Mouse (Mus musculus) MEL (cell line): Measurements from ENCODE around the gene BC017158. TPM values are rescaled to one million over a fixed set of nuclear protein-coding genes. Genes with fewer than 3 reads are reported as not detected.

Experiments used
- DNase-seq: peaks from one replicate; pipeline ENCODE4 v3.0.0; 2011; ENCODE audit warnings: low read depth, low spot score
- H3K27ac ChIP-seq: 2 replicates; pipeline ENCODE4 v1.5.1; 2012; ENCODE audit warnings: low read depth, mild to moderate bottlenecking, control low read depth, low read length, moderate library complexity; ENCODE audit not compliant: control insufficient read depth
- H3K27me3 ChIP-seq, 2 experiments: fragments of 150-350 bp in 1 of 2; sonication (generic) in 1 of 2; 2 replicates each; pipeline ENCODE4 v1.6.1; 2012; ENCODE audit warnings: low read length in 2 of 2, mild to moderate bottlenecking in 2 of 2, improper control_type of control experiment in 1 of 2, moderate library complexity in 1 of 2; ENCODE audit not compliant: insufficient read depth in 2 of 2, control insufficient read depth in 1 of 2
- H3K36me3 ChIP-seq, 2 experiments: 2 replicates each; pipeline ENCODE4 v1.6.1; 2012 to 2014; ENCODE audit warnings: low read length in 2 of 2, improper control_type of control experiment in 1 of 2, inconsistent platforms in 1 of 2, mild to moderate bottlenecking in 1 of 2; ENCODE audit not compliant: insufficient read depth in 2 of 2, control insufficient read depth in 1 of 2
- H3K4me1 ChIP-seq, 2 experiments: fragments of 150-350 bp in 1 of 2; sonication (generic) in 1 of 2; 2 replicates each; pipeline ENCODE4 v1.6.1; 2012; ENCODE audit warnings: low read length in 2 of 2, improper control_type of control experiment in 1 of 2, mild to moderate bottlenecking in 1 of 2; ENCODE audit not compliant: insufficient read depth in 2 of 2, control insufficient read depth in 1 of 2
- H3K4me3 ChIP-seq, 2 experiments: fragments of 150-350 bp in 1 of 2; sonication (generic) in 1 of 2; 2 replicates each; pipeline ENCODE4 v1.5.1; 2012; ENCODE audit warnings: low read depth in 2 of 2, low read length in 2 of 2, mild to moderate bottlenecking in 2 of 2, moderate library complexity in 2 of 2, control low read depth in 1 of 2, improper control_type of control experiment in 1 of 2; ENCODE audit not compliant: control insufficient read depth in 1 of 2, insufficient read depth in 1 of 2
- H3K79me2 ChIP-seq: 2 replicates; pipeline ENCODE4 v1.6.1; 2012; ENCODE audit warnings: mild to moderate bottlenecking, low read length, moderate library complexity; ENCODE audit not compliant: control insufficient read depth, poor library complexity, insufficient read depth
- H3K9ac ChIP-seq: 2 replicates; pipeline ENCODE4 v1.6.1; 2012; ENCODE audit warnings: low read depth, mild to moderate bottlenecking, control low read depth, low read length, moderate library complexity; ENCODE audit not compliant: control insufficient read depth, poor library complexity, severe bottlenecking
- H3K9me3 ChIP-seq: fragments of 150-350 bp; sonication (generic); replicated peaks from 2 replicates; pipeline ENCODE4 v1.6.1; 2012; ENCODE audit warnings: mild to moderate bottlenecking, low read length, improper control_type of control experiment, moderate library complexity; ENCODE audit not compliant: insufficient read depth
- BHLHE40 ChIP-seq: IDR thresholded peaks from 2 replicates; pipeline ENCODE4 v1.6.1; 2012; ENCODE audit warnings: low read depth, mild to moderate bottlenecking, inconsistent platforms, low read length, improper control_type of control experiment, borderline replicate concordance
- CTCF ChIP-seq, 3 experiments: IDR thresholded peaks in 2 of 3; conservative IDR thresholded peaks in 1 of 3; 2 replicates each; pipeline ENCODE4 v1.5.1; 2011 to 2012; ENCODE audit warnings: low read length in 3 of 3, low read depth in 2 of 3, mild to moderate bottlenecking in 2 of 3, improper control_type of control experiment in 1 of 3, inconsistent platforms in 1 of 3, mixed read lengths in 1 of 3, moderate library complexity in 1 of 3; ENCODE audit not compliant: control insufficient read depth in 1 of 3, insufficient read depth in 1 of 3, poor library complexity in 1 of 3, severe bottlenecking in 1 of 3
- E2F4 ChIP-seq: IDR thresholded peaks from 2 replicates; pipeline ENCODE4 v1.6.1; 2011; ENCODE audit warnings: low read depth, low read length, improper control_type of control experiment, borderline replicate concordance
- EP300 ChIP-seq, 2 experiments: IDR thresholded peaks; 2 replicates each; pipeline ENCODE4 v1.6.1; 2011; ENCODE audit warnings: improper control_type of control experiment in 2 of 2, low read length in 2 of 2, low read depth in 1 of 2, mild to moderate bottlenecking in 1 of 2
- GABPA ChIP-seq: IDR thresholded peaks from 2 replicates; pipeline ENCODE4 v1.6.1; 2012; ENCODE audit warnings: low read depth, mild to moderate bottlenecking, inconsistent platforms, low read length, improper control_type of control experiment, moderate library complexity
- HCFC1 ChIP-seq: IDR thresholded peaks from 2 replicates; pipeline ENCODE4 v1.6.1; 2012; ENCODE audit warnings: low read depth, mild to moderate bottlenecking, inconsistent platforms, low read length, improper control_type of control experiment, moderate library complexity
- JUND ChIP-seq: IDR thresholded peaks from 2 replicates; pipeline ENCODE4 v1.6.1; 2011; ENCODE audit warnings: low read depth, mild to moderate bottlenecking, improper control_type of control experiment, low read length
- MAFK ChIP-seq: IDR thresholded peaks from 2 replicates; pipeline ENCODE4 v1.6.1; 2011; ENCODE audit warnings: low read depth, mild to moderate bottlenecking, low read length, improper control_type of control experiment, borderline replicate concordance
- MEF2A ChIP-seq: IDR thresholded peaks from 2 replicates; pipeline ENCODE4 v1.6.1; 2014; ENCODE audit warnings: low read depth, mild to moderate bottlenecking, inconsistent platforms, low read length, improper control_type of control experiment; ENCODE audit not compliant: poor library complexity, insufficient replicate concordance, severe bottlenecking; ENCODE audit errors: extremely low read depth
- MYC ChIP-seq: IDR thresholded peaks from 2 replicates; pipeline ENCODE4 v1.6.1; 2011; ENCODE audit warnings: low read depth, mild to moderate bottlenecking, low read length, improper control_type of control experiment, moderate library complexity
- NELFE ChIP-seq: IDR thresholded peaks from 2 replicates; pipeline ENCODE4 v1.6.1; 2011; ENCODE audit warnings: low read depth, low read length, improper control_type of control experiment
- POLR2AphosphoS5 ChIP-seq: IDR thresholded peaks from 2 replicates; pipeline ENCODE4 v1.6.1; 2012; ENCODE audit warnings: low read depth, borderline replicate concordance, mild to moderate bottlenecking, inconsistent platforms, low read length, moderate library complexity, mixed read lengths
- RCOR1 ChIP-seq: IDR thresholded peaks from 2 replicates; pipeline ENCODE4 v1.6.1; 2012; ENCODE audit warnings: low read depth, mild to moderate bottlenecking, inconsistent platforms, low read length, improper control_type of control experiment
- SIN3A ChIP-seq: IDR thresholded peaks from 2 replicates; pipeline ENCODE4 v1.6.1; 2012; ENCODE audit warnings: low read length, improper control_type of control experiment, inconsistent platforms
- TBP ChIP-seq: IDR thresholded peaks from 2 replicates; pipeline ENCODE4 v1.8.0; 2011; ENCODE audit warnings: low read depth, low read length, improper control_type of control experiment
- USF2 ChIP-seq, 2 experiments: IDR thresholded peaks; 2 replicates each; pipeline ENCODE4 v1.6.1; 2011 to 2012; ENCODE audit warnings: improper control_type of control experiment in 2 of 2, low read length in 2 of 2, borderline replicate concordance in 1 of 2, inconsistent platforms in 1 of 2, low read depth in 1 of 2, mild to moderate bottlenecking in 1 of 2; ENCODE audit not compliant: insufficient read depth in 1 of 2
- ZMIZ1 ChIP-seq: IDR thresholded peaks from 2 replicates; pipeline ENCODE4 v1.6.1; 2012; ENCODE audit warnings: low read depth, mild to moderate bottlenecking, inconsistent platforms, low read length, improper control_type of control experiment, moderate library complexity
- polyA plus RNA-seq, 2 experiments: library from polyadenylated mRNA; stranded (reverse) in 1 of 2; unstranded in 1 of 2; fragments of >175 nt in 1 of 2; fragments of >200 nt in 1 of 2; gene quantifications; 2 replicates each; pipeline versions ENCODE4 v1.2.1 to v1.2.4; 2012; ENCODE audit warnings: low replicate concordance in 2 of 2, low read depth in 1 of 2; ENCODE audit not compliant: insufficient read length in 2 of 2, insufficient read depth in 1 of 2, missing spikeins in 1 of 2
- total RNA-seq: library from RNA; depleted of rRNA; stranded (reverse); fragments of 300-350 nt; gene quantifications from 2 replicates; pipeline ENCODE4 v1.2.3, GENCODE M21; 2012

BC017158 gene
- total and polyA plus RNA-seq, 3 experiments: 19.8 to 41.6 TPM; not detected in 1

DNA sequence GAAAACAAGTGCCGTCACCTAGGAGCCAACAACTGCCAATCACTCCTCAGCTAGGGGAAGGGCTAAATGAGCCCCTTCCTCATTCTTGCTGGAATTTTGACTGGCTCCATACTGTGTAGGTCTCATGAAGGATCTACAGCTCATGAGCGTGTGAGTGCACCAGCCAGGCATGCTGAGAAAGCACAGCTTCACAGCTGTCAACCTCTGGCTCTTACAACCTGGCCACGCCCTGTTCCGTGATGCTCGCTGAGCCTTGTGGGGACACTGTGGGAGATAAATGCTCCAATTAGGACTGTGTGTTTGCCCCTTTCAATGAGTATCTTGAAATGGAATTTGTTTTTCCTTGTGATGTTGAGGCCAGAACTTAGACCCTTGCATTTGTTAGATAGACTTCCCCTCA lies 48.0 kb downstream of the BC017158 start:
- H3K27ac ChIP-seq: no peak overlapping the region
- no peak for DNase-seq
- no peaks in the 10 kb centered on the region for H3K9me3 ChIP-seq
- H3K4me3 ChIP-seq: no peak overlapping the region
- no peak for TF ChIP-seq E2F4
- no peak for TF ChIP-seq ZMIZ1
- no peak for TF ChIP-seq HCFC1
- no peak for TF ChIP-seq MYC
- TF ChIP-seq JUND: no peak
- no peak for TF ChIP-seq MAFK
- no peak for TF ChIP-seq NELFE
- TF ChIP-seq MEF2A: no peak
- TF ChIP-seq USF2 (IDR thresholded peaks at IDR 0.05; ENCODE audit: borderline replicate concordance in 1 of 2, insufficient read depth in 1 of 2, low read depth in 1 of 2, low read length in 2 of 2): no peak
- no peak for TF ChIP-seq EP300 (IDR thresholded peaks at IDR 0.05; ENCODE audit: low read depth in 1 of 2, low read length in 2 of 2)
- no peak for TF ChIP-seq GABPA
- no peak for TF ChIP-seq CTCF (IDR thresholded peaks at IDR 0.05 in 2 of 3, conservative IDR thresholded peaks at IDR 0.05 in 1 of 3; ENCODE audit: control insufficient read depth in 1 of 3, insufficient read depth in 1 of 3, low read depth in 2 of 3, low read length in 3 of 3, poor library complexity in 1 of 3, severe bottlenecking in 1 of 3)
- no peak for TF ChIP-seq SIN3A
- no peak for TF ChIP-seq TBP
- TF ChIP-seq BHLHE40: no peak
- no peak overlapping the region for H3K9ac ChIP-seq
- no peaks in the 10 kb centered on the region for H3K79me2 ChIP-seq
- H3K27me3 ChIP-seq: no peaks in the 10 kb centered on the region
- no peaks in the 10 kb centered on the region for H3K4me1 ChIP-seq
- no peaks in the 10 kb centered on the region for H3K36me3 ChIP-seq

DNA sequence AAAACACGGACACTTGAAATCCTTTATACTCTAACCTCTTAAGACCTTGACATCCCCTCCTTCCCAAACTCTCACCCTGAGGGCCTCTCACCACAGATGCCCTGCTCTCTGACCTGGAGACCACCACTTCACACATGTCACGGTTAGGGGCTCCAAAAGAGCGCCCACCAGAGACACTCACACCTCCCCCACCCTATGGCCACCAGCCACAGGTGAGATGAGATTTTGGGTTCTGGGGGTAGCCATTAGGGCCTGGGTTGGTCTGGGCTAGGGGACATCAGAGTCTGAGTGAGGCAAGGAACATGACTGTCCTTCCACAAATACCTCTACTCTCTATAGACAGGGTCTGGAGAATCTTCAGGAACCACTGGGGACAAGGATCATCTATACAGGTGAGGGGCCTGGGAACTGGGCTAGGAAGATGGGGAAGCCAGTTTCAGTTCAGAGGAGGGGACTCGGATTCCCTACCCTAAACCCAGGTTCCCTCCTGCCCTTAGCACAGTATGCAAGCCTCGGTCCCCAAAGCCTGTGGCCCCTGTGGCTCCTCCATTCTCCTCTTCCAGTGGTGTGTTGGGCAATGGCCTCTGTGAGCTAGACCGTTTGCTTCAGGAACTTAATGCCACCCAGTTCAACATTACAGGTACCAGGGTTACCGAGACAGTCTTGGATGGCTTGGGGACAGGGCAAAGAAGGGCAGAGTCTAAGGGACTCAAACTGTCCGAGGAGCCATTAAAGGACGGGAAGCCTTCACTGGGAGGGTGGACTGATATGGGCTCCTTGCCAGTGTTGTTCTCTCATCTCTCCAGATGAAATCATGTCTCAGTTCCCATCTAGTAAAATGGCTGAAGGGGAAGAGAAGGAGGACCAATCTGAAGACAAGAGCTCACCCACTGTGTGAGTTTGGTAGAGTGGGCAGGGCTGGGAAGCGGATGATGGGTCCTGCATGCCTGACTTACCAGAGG lies 49.6 kb downstream of the BC017158 start:
- Histone ChIP-seq H3K27ac (no peak overlapping the region), H3K27me3 (no peaks in the 10 kb centered on the region), H3K4me1 (no peaks in the 10 kb centered on the region), H3K9me3 (no peaks in the 10 kb centered on the region), H3K4me3 (no peak overlapping the region), H3K9ac (no peak overlapping the region), H3K36me3 (no peaks in the 10 kb centered on the region), H3K79me2 (no peaks in the 10 kb centered on the region)
- TF ChIP-seq RCOR1 (no peak), POLR2AphosphoS5 (no peak)
- no peak for DNase-seq
